Mouse (Mus musculus): Measurements from ENCODE around the gene Slc22a20. TPM values are rescaled to one million over a fixed set of nuclear protein-coding genes. Genes with fewer than 3 reads are reported as not detected.

Gene Slc22a20
- polyA plus RNA-seq, 1 experiment: not detected

DNA sequence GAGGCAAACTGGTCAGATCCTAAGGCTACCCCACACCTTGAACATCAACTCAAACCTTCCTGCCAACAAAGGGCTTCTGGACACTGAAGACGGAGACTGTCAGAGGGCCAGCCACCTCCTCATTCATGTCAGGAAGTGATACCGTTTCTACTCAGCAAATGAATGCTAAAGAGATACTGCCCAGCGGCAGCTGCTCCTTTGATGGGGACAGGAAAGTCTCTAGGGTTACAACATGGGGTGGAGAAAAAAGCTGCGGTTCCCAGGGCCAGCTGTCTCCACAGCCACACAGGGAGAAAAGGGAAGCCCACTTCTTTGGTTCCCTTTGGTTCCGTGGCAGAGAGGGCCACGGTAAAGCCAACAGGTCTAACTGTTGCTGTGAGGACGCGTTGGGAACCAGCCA is 41.8 kb downstream of the Slc22a20 start:
- Histone ChIP-seq H3K4me3 (ENCODE audit: insufficient read depth, low read depth, low read length) (no peak overlapping the region), H3K4me1 (ENCODE audit: control insufficient read depth, insufficient read depth, low read length) (peaks cover 25% of the 10 kb centered on the region), H3K27ac (ENCODE audit: insufficient read depth, low read depth, low read length) (no peak overlapping the region), H3K27me3 (replicated peaks; ENCODE audit: control insufficient read depth, insufficient read depth, low read length) (no peaks in the 10 kb centered on the region), H3K36me3 (ENCODE audit: control insufficient read depth, insufficient read depth, low read length) (no peaks in the 10 kb centered on the region)
- TF ChIP-seq POLR2A (IDR thresholded peaks at IDR 0.05; ENCODE audit: low read depth, low read length): no peak
- TF ChIP-seq CTCF (conservative IDR thresholded peaks at IDR 0.05; ENCODE audit: insufficient read depth, insufficient read length, low read depth, low read length): no peak
- 58% methylated on average over 8 of the region's 8 CpGs for WGBS
- no peak for DNase-seq

DNA sequence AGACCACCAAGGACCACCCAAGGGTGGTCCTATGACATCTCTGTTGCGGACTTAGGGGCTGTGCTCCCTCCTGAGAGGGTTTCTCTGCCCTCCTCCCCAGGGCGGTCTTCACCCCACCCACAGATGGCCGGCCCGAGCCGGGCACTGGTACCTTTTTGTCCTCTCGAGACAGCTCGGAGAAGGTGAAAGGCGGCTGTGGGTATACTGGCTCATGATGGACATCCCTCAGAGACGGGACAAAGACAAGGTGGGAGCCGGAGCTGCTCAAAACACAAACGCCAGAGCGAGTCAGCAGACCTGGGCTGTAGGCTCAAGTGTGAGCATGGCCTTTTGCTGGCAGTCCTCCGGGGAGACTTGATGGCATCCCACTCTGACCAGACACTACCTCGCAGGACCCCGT is 42.5 kb downstream of the Slc22a20 start:
- H3K4me1 ChIP-seq (ENCODE audit: control insufficient read depth, insufficient read depth, low read length): peaks cover 25% of the 10 kb centered on the region
- no peak overlapping the region for H3K4me3 ChIP-seq (ENCODE audit: insufficient read depth, low read depth, low read length)
- H3K27ac ChIP-seq (ENCODE audit: insufficient read depth, low read depth, low read length): no peak overlapping the region
- H3K27me3 ChIP-seq (replicated peaks; ENCODE audit: control insufficient read depth, insufficient read depth, low read length): no peaks in the 10 kb centered on the region
- 93% methylated on average over 15 of the region's 15 CpGs for WGBS
- no peak for DNase-seq
- H3K36me3 ChIP-seq (ENCODE audit: control insufficient read depth, insufficient read depth, low read length): no peaks in the 10 kb centered on the region
- TF ChIP-seq CTCF (conservative IDR thresholded peaks at IDR 0.05; ENCODE audit: insufficient read depth, insufficient read length, low read depth, low read length): no peak
- no peak for TF ChIP-seq POLR2A (IDR thresholded peaks at IDR 0.05; ENCODE audit: low read depth, low read length)

DNA sequence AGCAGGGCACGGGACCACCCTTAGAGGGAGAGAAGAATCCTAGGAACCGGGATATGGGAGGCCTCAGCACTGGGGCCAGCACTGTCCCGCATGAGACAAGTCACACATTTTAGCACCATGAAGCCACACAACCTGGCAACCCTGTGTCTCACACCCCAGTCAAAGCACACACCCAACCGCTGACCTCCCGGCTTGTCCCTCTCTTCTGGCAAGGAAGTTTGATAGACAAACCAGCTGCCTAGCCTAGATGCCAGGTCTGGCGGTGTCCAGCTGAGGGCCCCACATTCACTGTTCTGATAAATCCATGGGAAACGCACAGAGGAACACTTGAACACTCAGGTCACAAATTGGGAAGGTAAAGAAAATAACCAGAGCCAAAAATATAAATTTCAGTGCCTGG is 43.4 kb downstream of the Slc22a20 start:
- Histone ChIP-seq H3K27ac (ENCODE audit: insufficient read depth, low read depth, low read length) (no peak overlapping the region), H3K4me3 (ENCODE audit: insufficient read depth, low read depth, low read length) (no peak overlapping the region), H3K4me1 (ENCODE audit: control insufficient read depth, insufficient read depth, low read length) (peaks cover 28% of the 10 kb centered on the region), H3K27me3 (replicated peaks; ENCODE audit: control insufficient read depth, insufficient read depth, low read length) (no peaks in the 10 kb centered on the region), H3K36me3 (ENCODE audit: control insufficient read depth, insufficient read depth, low read length) (no peaks in the 10 kb centered on the region)
- 89% methylated on average over 7 of the region's 7 CpGs for WGBS
- TF ChIP-seq POLR2A (IDR thresholded peaks at IDR 0.05; ENCODE audit: low read depth, low read length): no peak
- TF ChIP-seq CTCF (conservative IDR thresholded peaks at IDR 0.05; ENCODE audit: insufficient read depth, insufficient read length, low read depth, low read length): no peak
- no peak for DNase-seq

DNA sequence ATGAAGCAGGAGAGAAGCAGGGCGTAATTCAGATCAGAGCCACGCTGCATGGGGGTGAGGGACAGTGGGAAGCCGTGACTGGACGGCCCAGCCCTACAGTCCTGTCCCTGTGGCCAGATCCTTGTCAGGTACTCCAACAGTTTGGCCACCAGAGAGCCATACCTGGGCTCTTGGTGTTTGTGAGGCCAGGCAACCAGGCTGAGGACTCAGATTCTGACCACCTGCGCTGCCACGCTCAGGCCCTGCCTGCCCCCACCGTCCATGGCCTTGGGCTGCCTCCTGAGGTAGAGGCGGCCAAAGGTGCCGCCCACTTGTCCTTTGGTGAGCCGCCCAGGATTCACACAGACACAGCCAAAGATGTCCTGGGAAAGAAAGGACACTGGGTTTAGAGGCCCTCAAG is 45.3 kb downstream of the Slc22a20 start:
- DNase-seq: no peak
- Histone ChIP-seq H3K27me3 (replicated peaks; ENCODE audit: control insufficient read depth, insufficient read depth, low read length) (no peaks in the 10 kb centered on the region), H3K4me1 (ENCODE audit: control insufficient read depth, insufficient read depth, low read length) (peaks cover 21% of the 10 kb centered on the region), H3K4me3 (ENCODE audit: insufficient read depth, low read depth, low read length) (no peak overlapping the region), H3K36me3 (ENCODE audit: control insufficient read depth, insufficient read depth, low read length) (no peaks in the 10 kb centered on the region), H3K27ac (ENCODE audit: insufficient read depth, low read depth, low read length) (peak overlapping the region; percentile 64)
- TF ChIP-seq POLR2A (IDR thresholded peaks at IDR 0.05; ENCODE audit: low read depth, low read length): no peak
- no peak for TF ChIP-seq CTCF (conservative IDR thresholded peaks at IDR 0.05; ENCODE audit: insufficient read depth, insufficient read length, low read depth, low read length)
- WGBS: 32% methylated on average over 10 of the region's 10 CpGs

DNA sequence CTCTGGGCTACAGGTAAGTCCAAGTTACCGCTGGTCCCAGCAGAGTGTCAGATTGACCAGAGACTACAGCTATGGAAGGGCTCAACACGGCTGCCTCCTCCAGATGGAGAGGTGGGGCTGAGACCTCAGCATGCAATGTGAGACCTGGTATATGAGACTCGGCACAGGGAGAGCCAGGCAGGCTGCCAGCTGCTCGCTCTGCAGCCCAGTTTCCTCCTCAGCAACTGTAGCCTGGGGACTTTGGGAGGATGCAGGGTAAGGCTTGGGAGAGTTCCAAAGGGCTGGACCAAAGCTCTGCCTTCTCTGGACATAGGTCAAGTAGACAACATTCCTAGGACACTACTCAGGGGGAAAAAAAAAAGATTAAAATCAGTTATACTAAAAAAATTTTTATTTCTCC is 45.8 kb downstream of the Slc22a20 start:
- peaks cover 25% of the 10 kb centered on the region for H3K4me1 ChIP-seq (ENCODE audit: control insufficient read depth, insufficient read depth, low read length)
- peak overlapping the region; percentile 64 for H3K27ac ChIP-seq (ENCODE audit: insufficient read depth, low read depth, low read length)
- 7% methylated on average over 4 of the region's 4 CpGs for WGBS
- no peaks in the 10 kb centered on the region for H3K27me3 ChIP-seq (replicated peaks; ENCODE audit: control insufficient read depth, insufficient read depth, low read length)
- peak; percentile 96 for DNase-seq
- TF ChIP-seq CTCF (conservative IDR thresholded peaks at IDR 0.05; ENCODE audit: insufficient read depth, insufficient read length, low read depth, low read length) (no peak), POLR2A (IDR thresholded peaks at IDR 0.05; ENCODE audit: low read depth, low read length) (no peak)
- no peaks in the 10 kb centered on the region for H3K36me3 ChIP-seq (ENCODE audit: control insufficient read depth, insufficient read depth, low read length)
- no peak overlapping the region for H3K4me3 ChIP-seq (ENCODE audit: insufficient read depth, low read depth, low read length)

DNA sequence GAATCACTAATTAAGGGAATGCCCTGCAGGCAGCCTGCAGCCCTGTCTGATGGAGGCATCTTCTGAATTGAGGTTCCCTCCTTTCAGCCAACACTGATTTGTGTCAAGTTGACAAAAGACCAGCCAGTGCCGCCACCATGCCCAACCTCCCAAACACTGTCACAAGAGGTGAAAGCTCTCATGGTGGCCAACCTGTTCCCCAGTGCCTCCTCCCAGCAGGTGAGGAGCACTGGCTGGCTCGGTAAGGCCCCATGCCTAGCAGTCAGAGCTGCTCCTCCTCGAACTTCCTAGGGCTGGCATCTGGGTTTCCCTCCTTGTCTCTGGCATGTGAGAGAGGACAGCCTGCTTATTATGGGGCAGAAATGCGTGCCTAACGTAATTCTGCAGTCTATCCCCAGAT is 46.2 kb downstream of the Slc22a20 start:
- peak overlapping the region; percentile 64 for H3K27ac ChIP-seq (ENCODE audit: insufficient read depth, low read depth, low read length)
- H3K27me3 ChIP-seq (replicated peaks; ENCODE audit: control insufficient read depth, insufficient read depth, low read length): no peaks in the 10 kb centered on the region
- 62% methylated on average over 5 of the region's 5 CpGs for WGBS
- no peak overlapping the region for H3K4me3 ChIP-seq (ENCODE audit: insufficient read depth, low read depth, low read length)
- H3K4me1 ChIP-seq (ENCODE audit: control insufficient read depth, insufficient read depth, low read length): peaks cover 28% of the 10 kb centered on the region
- DNase-seq: no peak
- H3K36me3 ChIP-seq (ENCODE audit: control insufficient read depth, insufficient read depth, low read length): no peaks in the 10 kb centered on the region
- no peak for TF ChIP-seq POLR2A (IDR thresholded peaks at IDR 0.05; ENCODE audit: low read depth, low read length)
- no peak for TF ChIP-seq CTCF (conservative IDR thresholded peaks at IDR 0.05; ENCODE audit: insufficient read depth, insufficient read length, low read depth, low read length)

DNA sequence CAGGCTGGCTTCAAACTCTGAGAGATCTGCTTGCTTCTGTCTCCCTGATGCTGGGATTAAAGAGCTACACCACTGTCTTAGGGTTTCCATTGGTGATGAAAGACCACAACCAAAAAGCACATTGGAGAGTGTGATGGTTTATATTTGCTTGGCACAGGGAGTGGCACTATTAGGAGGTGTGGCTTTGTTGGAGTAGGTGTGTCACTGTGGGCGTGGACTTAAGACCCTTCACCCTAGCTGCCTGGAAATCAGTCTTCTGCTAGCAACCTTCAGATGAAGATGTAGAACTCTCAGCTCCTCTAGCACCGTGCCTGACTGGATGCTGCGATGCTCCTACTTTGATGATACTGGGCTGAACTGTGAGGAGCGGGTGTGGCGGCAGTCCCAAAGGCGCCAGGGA is 47.4 kb downstream of the Slc22a20 start:
- H3K4me1 ChIP-seq (ENCODE audit: control insufficient read depth, insufficient read depth, low read length): peaks cover 22% of the 10 kb centered on the region
- no peaks in the 10 kb centered on the region for H3K27me3 ChIP-seq (replicated peaks; ENCODE audit: control insufficient read depth, insufficient read depth, low read length)
- 92% methylated on average over 6 of the region's 6 CpGs for WGBS
- H3K4me3 ChIP-seq (ENCODE audit: insufficient read depth, low read depth, low read length): no peak overlapping the region
- no peak for DNase-seq
- no peak overlapping the region for H3K27ac ChIP-seq (ENCODE audit: insufficient read depth, low read depth, low read length)
- TF ChIP-seq POLR2A (IDR thresholded peaks at IDR 0.05; ENCODE audit: low read depth, low read length): no peak
- TF ChIP-seq CTCF (conservative IDR thresholded peaks at IDR 0.05; ENCODE audit: insufficient read depth, insufficient read length, low read depth, low read length): no peak
- H3K36me3 ChIP-seq (ENCODE audit: control insufficient read depth, insufficient read depth, low read length): no peaks in the 10 kb centered on the region

All from kidney, adult 2 months (tissue).